Mouse (Mus musculus) leukemia stem cell, adult 10-12 weeks (primary cell): ENCODE results near the gene Nxph1. TPM values are rescaled to one million over a fixed set of nuclear protein-coding genes. Genes with fewer than 3 reads are reported as not detected.

Experiments
- polyA plus RNA-seq: library from polyadenylated mRNA; stranded (reverse); fragments of >175 nt; gene quantifications from 2 replicates; pipeline ENCODE4 v1.2.3, GENCODE M21; 2012; ENCODE audit warnings: low replicate concordance

Gene Nxph1
- 0.09 TPM in 1 of 2 replicates, not detected in the other for polyA plus RNA-seq

GRCm38 (mm10) chr6:8948131-8948470, at the start of gene Nxph1:
Gene Nxph1 (plus strand): TSS chr6:8948431.

Other genes with a start within 250 kb of the Nxph1 start
- gene Ica1, start 169.9 kb upstream of the Nxph1 start, polyA plus RNA-seq, result 1.4 and 1.6 TPM in 2 replicates